Mouse (Mus musculus): ENCODE measurements at regions not wholly inside any gene's neighbourhood (a gene's known extent, or its start where the extent isn't known, plus 50 kb on each side); places are given as distances from the start of the nearest gene placed in this dataset.

DNA sequence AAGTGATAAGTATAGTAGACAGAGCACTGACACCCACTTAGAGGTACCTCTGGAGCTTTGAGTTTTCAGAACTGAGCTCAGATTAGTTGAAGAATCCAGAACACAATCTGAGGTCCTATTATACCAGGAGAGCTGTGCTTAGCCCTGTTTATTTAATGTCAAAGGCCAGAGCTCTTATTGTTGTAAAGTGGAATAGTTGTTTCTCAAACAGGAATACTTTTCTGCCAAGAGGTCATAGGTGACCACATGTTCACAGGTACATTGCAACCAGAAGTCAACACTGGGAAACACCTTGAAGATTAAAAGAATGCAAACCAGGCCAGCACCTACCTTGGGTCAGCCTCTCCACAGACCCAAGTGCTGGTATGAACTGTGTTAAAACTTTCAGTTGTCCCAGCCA is 291.9 kb upstream of the 4930412O13Rik start:
- DNase-seq (ENCODE audit: low read depth, low spot score): no peak

DNA sequence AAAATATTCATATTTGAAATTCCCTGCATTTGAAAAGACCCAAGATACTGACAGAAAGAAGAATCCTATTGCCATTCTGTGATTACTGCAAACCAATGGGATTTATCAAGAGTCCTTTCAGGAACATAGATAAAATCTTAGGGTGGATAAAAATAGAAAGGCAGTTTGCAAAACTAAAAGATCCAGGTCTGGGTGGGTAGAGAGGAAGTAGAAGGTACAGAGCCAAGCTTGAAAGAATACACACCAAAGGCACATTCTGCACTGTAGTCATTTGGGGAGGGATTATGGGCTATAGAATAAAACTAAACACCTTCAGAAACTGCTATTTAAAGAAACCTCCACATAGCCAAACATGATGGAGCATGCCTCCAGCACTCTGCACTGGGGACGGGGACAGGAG is 288.5 kb upstream of the 4930412O13Rik start:
- no peak for DNase-seq (ENCODE audit: low read depth, low spot score)

DNA sequence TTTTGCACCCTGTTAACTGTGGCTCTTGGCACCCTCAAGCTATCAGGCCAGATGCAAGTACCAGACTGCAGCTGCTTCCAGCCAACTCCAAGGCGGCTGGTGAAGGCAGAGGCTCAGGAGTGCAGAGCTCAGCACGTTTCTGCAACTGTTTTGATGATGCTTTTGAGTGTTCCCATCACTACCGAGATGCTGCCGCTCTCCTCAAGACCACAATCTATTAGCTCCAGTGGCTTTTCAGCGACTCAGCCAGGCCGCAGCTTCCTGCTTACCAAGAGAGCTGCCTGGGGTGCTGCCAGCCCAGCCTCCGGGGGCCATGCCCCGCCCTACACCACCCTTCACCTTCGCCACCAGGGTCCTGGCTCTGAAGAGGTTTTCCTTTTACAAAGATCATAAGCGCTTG is 287.1 kb upstream of the 4930412O13Rik start:
- no peak for DNase-seq (ENCODE audit: low read depth, low spot score)

DNA sequence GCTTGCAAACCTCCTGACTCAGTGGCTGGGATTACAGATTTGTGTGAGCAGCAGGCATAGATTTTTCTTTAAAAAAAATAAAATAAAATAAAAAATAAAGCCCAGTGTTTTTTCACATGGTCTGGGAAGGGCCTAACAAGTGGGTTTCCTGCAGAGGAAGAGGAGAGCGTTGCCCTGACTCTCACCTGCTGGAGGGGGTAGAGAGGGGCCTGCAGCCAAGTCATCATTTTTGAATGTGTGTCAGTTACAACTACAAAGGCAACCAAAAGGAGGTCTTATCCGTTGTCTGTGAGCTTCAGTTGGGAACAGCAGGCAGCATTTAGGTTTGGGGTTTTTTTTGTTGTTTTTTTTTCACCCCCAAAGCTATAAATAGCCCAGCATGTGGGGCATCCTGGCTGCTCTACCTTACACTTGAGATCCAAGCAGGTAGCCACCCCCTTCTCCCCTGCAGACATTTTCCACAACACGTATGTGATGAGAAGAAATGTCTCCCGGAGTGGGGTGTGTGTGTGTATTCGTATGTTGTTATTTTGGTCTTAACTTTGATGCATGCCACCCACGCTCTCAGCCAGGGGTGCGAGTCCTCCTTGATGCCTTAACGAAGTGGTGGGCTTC is 285.7 kb upstream of the 4930412O13Rik start:
- DNase-seq (ENCODE audit: low read depth, low spot score): no peak

DNA sequence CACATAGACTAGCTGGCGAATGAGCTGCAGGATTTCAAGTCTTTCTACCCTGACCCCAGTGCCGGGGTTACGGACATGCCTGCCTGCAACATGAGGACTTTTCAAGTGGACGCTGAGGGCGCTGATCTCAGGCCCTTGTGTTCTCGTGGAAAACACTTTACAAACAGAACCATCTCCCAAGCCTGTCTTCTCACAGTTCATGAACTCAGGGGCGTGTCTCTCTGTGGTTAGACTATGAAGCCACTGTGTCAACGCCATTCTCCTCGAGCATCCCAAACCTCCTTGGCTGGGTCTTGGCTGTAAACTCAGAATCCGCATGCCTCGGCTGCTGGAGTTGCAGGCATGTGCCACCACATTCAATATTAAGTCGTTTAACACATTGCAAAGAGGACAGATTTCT is 284.9 kb upstream of the 4930412O13Rik start:
- no peak for DNase-seq (ENCODE audit: low read depth, low spot score)

DNA sequence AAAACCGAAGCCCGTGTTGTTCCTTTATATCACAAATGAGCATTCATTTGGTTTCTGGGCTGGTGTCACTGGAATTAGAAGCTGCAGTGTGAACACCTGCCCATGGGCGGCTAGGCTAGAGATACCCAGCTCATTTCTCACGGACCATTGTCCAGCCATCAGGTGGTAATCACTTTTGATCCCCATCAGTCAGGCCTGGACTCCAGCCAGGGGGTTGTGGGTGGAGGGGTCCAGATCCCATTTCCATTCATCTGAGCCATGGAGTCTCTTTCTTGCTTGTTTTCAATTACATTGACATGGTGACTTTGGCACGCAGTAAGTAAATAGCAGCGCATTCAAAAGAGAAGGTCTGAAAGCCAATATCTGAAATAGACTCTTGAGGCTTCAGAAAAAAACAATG is 276.1 kb upstream of the 4930412O13Rik start:
- DNase-seq (ENCODE audit: low read depth, low spot score): no peak

DNA sequence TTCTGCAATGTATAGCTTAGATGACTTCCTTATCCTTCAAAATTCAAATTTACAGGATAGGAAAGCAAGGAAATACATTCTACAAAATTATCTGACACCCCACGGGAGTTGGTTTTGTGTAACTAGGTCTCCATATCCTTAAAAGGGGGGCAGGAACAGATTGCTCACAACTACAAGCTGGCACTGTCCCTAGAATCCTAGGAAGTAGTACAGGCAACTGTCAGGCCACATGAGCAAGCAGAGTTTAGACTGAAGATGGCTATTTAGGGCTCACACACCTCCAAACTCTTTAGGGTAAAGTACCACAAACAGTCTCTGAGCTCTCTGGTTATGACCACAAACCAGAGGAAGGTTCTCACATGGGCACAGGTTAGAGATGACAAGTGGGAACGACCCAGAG is 273.5 kb upstream of the 4930412O13Rik start:
- DNase-seq (ENCODE audit: low read depth, low spot score): no peak

DNA sequence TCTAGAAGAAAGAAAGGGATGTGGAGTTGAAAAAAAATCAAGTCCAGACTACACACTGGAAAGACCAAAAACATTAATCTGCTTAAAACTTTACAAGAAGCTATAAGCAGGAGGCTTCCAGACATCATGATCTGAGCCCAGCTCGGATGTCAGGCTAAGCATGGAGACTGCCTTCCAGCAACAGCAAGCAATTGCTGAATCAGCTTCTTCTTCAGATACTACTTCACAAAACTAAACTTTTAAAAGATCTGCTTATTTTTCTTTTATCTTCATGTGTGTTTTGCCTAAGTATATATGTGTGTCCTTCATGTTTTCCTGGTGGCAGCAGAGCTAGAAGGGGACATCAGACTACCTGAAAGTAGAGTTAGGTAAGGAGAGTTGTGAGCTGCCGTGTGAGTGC is 266.6 kb upstream of the 4930412O13Rik start:
- DNase-seq (ENCODE audit: low read depth, low spot score): no peak

DNA sequence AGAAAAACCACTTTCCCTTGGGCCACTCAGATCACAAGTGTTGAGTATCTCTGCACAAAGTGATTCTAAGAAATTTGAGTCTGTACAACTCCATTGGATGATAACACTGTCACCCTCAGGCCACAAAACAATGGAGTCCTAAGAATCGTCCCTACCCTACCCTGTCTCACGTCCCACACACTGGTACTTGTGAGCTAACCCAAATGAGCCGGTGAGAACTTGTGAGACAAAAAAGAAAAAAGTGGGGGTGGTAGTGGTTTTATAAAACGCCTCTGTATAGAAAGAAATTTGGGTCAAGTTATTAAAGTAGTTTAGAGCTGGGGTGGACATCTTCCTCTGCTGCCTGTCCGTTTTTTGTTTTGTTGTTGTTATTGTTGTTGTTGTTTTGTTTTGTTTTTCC is 264.8 kb upstream of the 4930412O13Rik start:
- no peak for DNase-seq (ENCODE audit: low read depth, low spot score)

DNA sequence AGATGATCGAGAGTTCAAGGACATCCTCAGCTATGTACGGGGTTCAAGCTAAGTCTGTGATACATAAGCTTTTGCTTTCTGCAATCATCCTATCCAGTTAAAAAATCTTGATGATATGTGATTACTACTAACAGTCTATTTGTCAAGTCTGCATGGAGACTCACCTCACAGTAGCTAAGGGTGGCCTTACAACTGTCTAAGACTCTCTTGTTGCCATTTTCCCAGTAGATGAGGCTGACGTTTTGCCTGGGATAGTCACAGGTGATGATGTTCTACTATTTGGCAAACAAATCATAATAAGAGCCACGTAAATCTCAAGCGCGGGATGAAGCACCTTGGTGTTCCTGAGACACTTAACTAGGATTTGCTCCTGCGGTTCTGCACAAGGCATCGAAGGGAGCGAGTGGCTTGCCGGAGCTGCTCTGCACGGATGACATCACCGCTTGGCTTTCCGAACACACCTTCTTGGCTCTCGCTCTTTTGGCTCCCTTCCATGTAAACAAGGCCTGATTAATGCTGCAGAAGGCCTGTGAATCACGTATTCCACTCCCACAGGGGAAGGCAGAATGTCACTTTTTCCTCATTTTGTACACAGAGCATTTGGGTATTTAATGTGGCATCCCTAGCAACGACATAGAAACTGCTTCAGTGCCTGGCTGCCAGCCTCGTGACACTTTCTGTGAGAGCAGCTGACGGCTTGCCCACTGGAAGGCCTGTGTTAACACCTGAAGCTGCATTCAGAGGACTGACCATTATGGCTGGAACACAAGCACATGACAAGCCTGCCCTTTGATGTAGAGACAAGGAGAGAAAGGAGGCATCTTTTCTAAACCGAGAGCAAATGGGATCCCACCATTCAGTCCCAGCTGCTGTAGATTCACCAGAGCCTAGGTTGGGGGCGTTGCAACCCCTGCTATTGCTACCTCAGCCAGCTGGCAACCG is 260.5 kb upstream of the 4930412O13Rik start:
- no peak for DNase-seq (ENCODE audit: low read depth, low spot score)

DNA sequence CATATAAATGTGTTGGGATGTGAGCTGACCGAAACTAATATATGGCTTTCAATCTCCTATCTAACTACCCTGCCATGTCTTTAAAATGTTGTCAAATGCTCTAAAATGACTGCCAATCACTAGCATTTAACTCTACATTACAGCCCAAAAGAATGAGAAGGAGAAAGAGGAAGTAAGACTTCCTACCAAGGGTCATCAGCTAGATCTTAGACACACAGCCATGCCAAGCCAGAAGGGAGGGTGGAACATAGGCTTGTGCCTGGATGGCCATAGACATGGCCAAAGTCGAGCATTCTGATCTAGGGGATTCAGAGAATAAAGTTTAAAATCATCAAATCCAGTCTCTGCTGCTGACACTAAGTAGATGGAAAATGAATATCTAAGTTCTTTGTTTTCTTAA is 257.4 kb upstream of the 4930412O13Rik start:
- DNase-seq (ENCODE audit: low read depth, low spot score): no peak

DNA sequence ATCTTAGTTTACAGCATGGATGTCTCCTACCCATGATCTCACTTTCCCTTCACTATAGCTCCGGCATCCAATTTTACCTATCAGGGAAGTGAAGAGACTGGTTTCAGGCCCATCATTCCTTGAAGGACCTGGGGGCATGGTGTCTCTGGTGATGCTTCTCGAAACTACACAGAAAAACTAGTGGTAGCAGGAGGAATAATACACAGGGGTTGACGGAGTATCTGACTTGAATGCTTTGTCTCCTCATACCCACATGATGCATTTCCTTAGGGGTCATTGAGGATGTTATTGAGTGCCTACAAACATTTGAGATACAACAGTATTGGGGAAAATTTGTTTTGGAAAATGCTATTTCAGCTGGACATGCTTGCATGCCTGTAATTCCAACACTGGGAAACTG is 253.0 kb upstream of the 4930412O13Rik start:
- DNase-seq (ENCODE audit: low read depth, low spot score): no peak

DNA sequence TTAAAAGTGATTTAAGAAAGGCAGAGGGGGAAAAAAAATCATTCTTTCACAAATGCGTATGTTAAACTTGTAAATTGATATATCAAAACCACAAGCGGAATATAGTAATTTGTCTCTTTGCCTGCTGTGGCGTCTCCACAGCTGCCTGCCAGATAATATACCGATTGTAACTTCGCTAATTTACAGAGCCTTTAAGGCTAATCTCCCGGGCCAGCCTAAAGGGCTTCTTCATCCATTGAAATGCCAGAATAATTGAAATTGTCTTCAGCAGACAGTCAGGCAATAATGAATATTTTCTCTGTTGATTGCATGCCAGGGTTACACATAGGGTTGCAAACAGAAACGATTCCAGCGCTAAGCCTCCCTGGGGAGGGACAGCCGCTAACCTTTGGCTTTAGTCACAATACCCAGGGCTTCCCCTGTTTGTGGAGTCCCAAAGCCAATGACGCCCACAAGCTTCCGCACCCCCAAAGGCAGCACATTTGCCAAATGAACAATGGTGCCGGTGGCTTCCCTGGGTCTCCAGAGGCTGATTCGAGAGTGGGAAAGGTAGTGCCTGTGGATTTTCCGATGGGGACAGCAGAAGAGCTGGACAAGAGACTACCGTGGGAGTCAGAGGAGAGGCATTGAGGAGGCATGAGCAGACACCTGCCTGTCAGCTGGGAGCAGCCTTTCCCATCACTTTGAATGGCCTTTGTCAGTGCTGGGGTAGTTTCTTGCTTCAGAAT is 248.2 kb upstream of the 4930412O13Rik start:
- no peak for DNase-seq (ENCODE audit: low read depth, low spot score)

DNA sequence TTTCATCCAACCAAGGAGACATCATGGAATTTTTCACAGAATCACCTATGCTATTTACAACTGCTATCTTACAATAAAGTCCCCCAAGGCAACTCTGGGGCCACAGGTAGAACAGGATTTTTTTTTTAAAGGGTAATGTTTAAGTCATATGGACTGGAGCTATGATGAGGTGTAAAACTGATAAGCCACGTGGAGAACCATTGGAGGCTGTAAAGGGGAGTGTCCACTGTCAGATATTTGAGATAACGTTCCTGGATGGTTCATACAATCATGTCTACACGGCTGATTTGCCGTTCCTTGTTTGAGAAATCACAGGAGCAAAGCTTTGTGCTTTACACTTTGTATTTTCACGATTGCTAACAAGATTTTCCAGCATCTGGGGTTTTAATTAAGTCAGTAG is 241.8 kb upstream of the 4930412O13Rik start:
- DNase-seq (ENCODE audit: low read depth, low spot score): no peak

DNA sequence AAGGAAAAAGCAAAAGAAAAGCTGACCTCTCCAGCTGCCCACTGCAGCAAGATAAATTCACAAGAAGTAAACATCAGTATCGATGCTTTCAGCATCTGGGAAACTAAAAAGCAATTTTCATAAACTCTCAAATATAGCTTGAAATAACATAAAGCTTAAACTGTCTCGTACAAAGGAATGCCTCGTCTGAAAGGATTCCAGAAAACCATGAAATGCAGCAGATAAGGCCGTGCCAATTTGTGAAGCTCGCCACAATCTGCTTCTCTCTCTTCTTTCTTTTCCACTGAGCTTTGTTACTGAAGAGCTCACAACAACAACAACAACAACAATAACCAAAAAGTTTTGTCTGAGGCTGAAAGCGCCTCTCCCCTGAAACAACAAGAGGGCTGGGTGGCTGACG is 239.4 kb upstream of the 4930412O13Rik start:
- DNase-seq (ENCODE audit: low read depth, low spot score): no peak

DNA sequence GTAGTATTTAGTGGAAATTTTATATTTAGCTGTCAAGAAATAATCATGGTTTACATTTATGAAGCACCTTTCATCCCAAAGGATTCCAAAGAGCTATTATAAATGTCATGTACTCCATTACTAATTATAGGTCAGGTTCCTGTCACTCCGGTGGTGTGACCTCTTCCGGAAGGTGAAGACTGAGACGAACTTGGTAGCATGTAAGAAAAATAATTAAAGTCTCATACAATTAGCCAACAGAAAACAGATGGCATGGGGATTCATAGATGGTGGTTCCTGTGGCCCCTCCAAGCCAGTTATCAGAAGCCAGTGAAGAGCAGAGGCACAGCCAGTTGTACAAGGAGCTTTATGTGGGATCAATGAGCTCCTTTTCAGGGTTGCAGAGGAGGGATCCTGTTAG is 238.6 kb upstream of the 4930412O13Rik start:
- no peak for DNase-seq (ENCODE audit: low read depth, low spot score)

DNA sequence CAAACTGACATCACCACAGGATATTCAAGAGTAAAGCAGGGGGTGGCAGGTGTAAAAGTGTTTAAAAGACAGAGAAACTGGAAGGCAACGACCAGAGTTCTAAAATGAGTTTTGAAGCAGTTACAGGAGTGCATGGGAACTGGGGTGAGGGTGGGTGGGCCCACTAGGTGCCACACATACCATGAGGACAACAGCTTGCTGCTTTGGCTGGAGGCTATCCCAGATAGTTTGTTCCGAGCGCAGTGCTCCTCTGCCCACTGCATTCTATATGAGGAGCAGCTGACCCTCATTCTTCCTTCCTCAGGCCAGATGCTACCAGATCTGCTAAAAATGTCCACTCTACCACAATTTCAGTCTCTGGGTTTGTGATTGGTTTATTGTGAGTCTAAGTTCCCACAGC is 234.6 kb upstream of the 4930412O13Rik start:
- DNase-seq (ENCODE audit: low read depth, low spot score): no peak

DNA sequence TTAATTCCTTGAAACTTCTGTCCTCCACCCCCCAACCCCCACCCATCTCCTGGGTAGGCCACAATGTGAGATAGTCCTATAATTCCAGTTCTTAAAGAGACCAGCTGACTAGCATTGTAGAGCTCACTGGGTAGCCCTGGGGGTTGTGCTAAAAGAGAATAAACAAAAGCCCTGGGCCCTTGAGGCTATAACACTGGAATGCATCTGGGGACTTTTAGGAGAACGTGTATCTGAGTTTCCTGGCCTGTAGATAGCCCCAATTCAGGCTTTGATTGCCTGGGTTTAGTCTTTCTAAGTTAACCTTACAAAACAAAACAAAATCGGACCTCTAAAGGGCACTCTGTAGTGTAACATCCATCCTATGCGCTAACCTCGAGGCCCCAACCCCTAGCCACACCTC is 234.1 kb upstream of the 4930412O13Rik start:
- DNase-seq (ENCODE audit: low read depth, low spot score): peak; percentile 4

DNA sequence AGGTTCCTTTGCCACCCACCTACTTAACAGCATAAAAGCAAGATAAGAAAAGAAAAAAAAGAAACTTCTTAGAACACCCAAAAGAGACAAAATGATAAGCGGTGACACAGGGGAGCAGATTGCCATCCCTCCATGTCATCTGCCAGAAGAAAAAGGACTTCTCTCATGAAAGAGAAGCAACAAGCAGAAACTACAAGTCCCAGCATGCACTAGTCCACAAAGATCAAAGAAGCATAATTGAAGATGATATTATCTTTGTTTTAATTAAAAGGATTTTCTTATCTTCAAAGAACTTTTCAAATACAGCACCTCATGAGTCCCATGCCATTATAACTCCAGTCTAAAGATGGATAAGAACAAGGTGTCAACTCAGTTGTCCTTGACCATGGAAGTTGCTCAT is 231.0 kb upstream of the 4930412O13Rik start:
- DNase-seq (ENCODE audit: low read depth, low spot score): no peak

DNA sequence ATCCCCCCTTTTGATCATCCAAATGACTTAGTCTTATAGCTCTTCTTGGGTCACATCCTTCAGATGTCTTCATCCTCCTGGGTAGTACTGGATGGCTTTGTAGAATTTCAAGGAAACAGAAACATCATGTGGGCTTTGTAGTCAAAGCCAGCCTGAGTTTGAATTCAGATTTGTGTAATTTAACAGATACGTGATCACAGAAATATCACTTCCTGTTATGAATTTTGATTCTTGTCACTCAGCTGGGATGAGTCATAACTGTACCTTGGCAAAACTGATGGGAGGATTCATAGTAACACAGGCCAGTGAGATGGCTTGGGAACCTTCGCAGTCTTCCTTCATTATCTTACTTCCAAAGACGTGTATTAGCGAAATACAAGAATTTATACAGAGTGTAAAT is 222.2 kb upstream of the 4930412O13Rik start:
- no peak for DNase-seq (ENCODE audit: low read depth, low spot score)

DNA sequence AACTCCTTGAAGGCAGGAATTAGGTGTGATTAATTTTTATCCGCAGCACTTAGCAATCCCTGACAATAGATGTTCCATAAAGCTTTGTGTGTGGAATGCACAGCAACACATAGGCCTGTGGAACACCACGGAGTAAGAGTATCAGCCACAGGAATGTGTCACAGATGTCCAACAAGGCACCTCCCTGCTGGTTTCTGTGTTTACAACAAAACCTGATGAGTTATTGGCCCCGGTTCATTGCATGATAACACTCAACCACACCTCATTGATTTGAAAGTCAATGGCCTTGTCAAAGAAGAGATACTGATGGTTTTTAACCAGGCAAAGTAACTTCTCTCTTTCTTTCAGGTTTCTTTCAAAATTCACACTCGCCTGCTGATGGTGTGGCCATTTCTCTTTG is 211.4 kb upstream of the 4930412O13Rik start:
- DNase-seq (ENCODE audit: low read depth, low spot score): no peak

DNA sequence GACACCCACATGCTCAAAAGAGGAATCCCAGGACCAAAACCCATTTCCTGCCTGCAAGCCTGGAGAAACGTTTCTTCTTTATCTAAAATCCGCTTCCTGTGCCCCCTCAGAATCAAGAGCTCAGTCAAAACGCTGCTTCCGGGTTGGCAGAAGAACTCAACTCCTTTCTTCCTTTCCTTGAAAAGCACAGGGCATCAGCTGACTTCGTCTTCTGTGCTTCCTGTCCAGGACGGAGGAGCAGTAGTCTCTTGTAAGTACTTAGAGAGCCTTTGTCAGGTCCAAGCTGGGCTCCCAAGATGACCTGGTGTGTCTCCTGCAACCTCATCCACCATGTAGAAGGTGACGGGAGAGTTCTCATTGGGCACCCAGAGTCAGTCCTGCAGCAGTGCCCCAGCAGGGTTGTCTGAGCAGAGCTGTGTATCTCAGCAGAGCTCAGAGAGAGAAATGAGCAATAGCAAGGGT is 199.3 kb upstream of the 4930412O13Rik start:
- no peak for DNase-seq (ENCODE audit: low read depth, low spot score)

Data from WW6 (cell line).